ENCODE assay signal across 8 mouse cellular contexts in genomic region chr4:150008853-150009586, GRCm38 (mm10). TPM values are rescaled to one million over a fixed set of nuclear protein-coding genes. Genes with fewer than 3 reads are reported as not detected.
DNase-seq lines count a peak whose midpoint lies in the region; ATAC-seq lines count a peak whose summit lies in the region.

H6pd (minus strand) TSS chr4:150009023.

- H3K9me3 ChIP-seq in hindbrain, embryonic 15.5 days: no peaks in the 10 kb centered on the region

- peak within 1 kb of the TSS; percentile 78 for H3K9ac ChIP-seq in hindbrain, embryonic 15.5 days

- H3K27ac ChIP-seq in hindbrain, embryonic 15.5 days (replicated peaks): peak within 1 kb of the TSS; percentile 89

- H3K36me3 ChIP-seq in hindbrain, embryonic 15.5 days: no peaks in the 10 kb centered on the region

- 4% methylated on average over 52 of the region's 52 CpGs for WGBS in hindbrain, embryonic 15.5 days

- no peaks in the 10 kb centered on the region for H3K27me3 ChIP-seq in hindbrain, embryonic 15.5 days

- DNase-seq in T-cell, adult 2 months (ENCODE audit: low spot score): peak; percentile 86
- DNase-seq in cerebellum, postnatal 4 days (ENCODE audit: low spot score in 2 of 2): peak; percentile 72 to 86
- DNase-seq in gastrocnemius, adult 18-20 months (ENCODE audit: low spot score): peak; percentile 95
- DNase-seq in layer of hippocampus, postnatal 36 days: peak; percentile 85 to 86
- DNase-seq in lung, postnatal 25 days (ENCODE audit: low spot score): peak; percentile 93
- peak; percentile 38 for DNase-seq in retina, adult 2 months (ENCODE audit: low read depth, low spot score)
- DNase-seq in thymus, postnatal 25 days: peak; percentile 97

- peaks cover 15% of the 10 kb centered on the region for H3K4me1 ChIP-seq in hindbrain, embryonic 15.5 days (replicated peaks)

- ATAC-seq in hindbrain, embryonic 15.5 days (ENCODE audit: low FRiP score, low read depth): peak; percentile 88

- peak within 1 kb of the TSS; percentile 58 for H3K4me3 ChIP-seq in hindbrain, embryonic 15.5 days

- peak within 1 kb of the TSS; percentile 75 for H3K4me2 ChIP-seq in hindbrain, embryonic 15.5 days

RNA-seq across cellular contexts. Expression of gene H6pd, which starts in this region (rescaled TPM):
- 10 to 100 TPM; 45.5 to 56.8 TPM for total RNA-seq in gastrocnemius, adult 18-20 months (2021)
- polyA plus RNA-seq in hindbrain, embryonic 15.5 days (2015; fragmentation: Nextera tagmentation; extraction: Ambion mirVana): 3.0 and 3.4 TPM in 2 replicates
- 1 to 10 TPM; 7.2 to 10.0 TPM for total RNA-seq in layer of hippocampus, postnatal 36 days (2021)

Comparison
In these comparisons a context has a peak if more than half of its experiments do, and no peak if none do; other contexts are left out.
1. Peak in every context shown above with its lines: DNase-seq, ATAC-seq, H3K4me3 ChIP-seq and H3K27ac ChIP-seq.
2. RNA of gene H6pd (total RNA-seq): 45.5 to 56.8 TPM in gastrocnemius, adult 18-20 months; 7.2 to 10.0 TPM in layer of hippocampus, postnatal 36 days; every median in the first group is over 4 times any median in the second.
3. DNase-seq: peak in every context shown above with its lines; median percentile 97 in thymus, postnatal 25 days; 95 in gastrocnemius, adult 18-20 months; 93 in lung, postnatal 25 days; 86 in T-cell, adult 2 months; 86 in layer of hippocampus, postnatal 36 days; 79 in cerebellum, postnatal 4 days; 38 in retina, adult 2 months.